Mouse (Mus musculus) layer of hippocampus, adult 9-10 months (tissue): ENCODE measurements around the gene Hoxd3.

Experiments used
- DNase-seq: peaks from one replicate; pipeline ENCODE4 v3.0.0; 2022; ENCODE audit warnings: low spot score

Gene Hoxd3

DNA sequence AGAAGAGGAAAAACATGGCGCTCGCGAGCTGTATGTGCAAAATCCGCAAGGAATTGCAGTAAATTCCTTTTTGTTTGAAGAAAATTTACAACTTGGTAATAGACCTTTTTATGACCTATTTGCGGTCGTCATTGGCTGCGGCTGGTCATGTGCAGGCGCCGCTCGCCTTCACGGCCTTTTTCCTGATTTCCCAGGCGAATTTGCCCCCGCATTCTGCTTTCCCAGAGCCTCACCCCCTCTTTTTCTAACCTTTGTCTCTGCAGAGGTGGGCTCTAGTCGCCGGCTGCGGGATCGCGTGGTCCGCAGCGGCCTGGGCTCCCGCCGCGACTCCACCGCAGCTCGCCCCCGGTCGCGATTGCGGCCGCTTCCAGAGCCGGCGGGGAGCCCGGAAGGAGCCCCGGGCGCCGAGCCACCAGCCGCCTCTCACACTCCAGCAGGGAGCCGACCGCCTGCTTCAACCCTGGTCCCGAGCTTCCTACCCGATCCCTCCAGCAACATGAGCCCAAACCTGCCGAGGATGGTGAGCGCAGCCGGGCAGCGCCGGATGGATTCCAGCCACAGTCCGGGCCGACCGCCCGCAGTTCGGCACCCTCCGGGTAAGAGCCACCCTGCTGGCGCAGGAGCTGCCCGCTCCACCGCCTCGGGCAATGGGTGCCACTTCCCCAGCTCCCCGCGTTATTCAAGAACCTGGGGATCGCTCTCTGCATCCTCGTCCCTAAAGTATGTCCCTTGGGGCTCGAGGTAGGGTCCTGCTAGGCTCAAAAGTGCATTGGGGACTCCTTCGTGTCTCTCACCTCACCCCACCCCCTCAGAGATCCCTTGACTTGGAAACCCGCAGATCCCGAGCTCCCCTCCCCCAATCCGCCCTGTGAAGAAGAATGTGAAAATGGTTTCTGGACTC is at the start of gene Hoxd3, which contains the start of gene Hoxd4:
Gene Hoxd3, plus strand, starts transcription at position 207 of the 901 bp plus-strand sequence.
Gene Hoxd4, plus strand, starts transcription at position 209 of the 901 bp plus-strand sequence.
- DNase-seq: no peak

GRCm38 (mm10) chr2:74663291-74663925 is 48.3 kb upstream of the Hoxd3 start:
- DNase-seq: no peak

DNA sequence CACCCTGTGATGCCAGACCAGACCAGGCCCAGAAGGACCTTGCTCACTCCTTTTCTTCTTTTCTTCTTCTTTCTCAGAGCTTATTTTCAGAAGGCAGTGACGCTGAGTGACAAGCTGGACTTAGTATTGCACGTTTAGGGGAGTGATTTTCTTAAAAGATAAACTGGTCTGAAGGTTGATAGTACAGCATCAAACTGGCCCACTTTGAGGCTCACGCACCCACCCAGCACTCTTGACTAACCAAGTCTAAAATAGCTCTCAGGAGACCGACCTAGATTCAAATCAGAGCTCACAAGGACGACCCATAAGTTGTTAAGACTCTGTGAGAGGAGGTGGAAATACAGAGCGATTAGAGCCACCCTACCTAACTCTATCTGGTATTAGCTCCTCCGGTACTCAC is 45.3 kb upstream of the Hoxd3 start:
- no peak for DNase-seq

- DNase-seq: no peak
These were observed 44.4 kb upstream of the Hoxd3 start for GRCm38 (mm10) chr2:74667191-74667841.

DNA sequence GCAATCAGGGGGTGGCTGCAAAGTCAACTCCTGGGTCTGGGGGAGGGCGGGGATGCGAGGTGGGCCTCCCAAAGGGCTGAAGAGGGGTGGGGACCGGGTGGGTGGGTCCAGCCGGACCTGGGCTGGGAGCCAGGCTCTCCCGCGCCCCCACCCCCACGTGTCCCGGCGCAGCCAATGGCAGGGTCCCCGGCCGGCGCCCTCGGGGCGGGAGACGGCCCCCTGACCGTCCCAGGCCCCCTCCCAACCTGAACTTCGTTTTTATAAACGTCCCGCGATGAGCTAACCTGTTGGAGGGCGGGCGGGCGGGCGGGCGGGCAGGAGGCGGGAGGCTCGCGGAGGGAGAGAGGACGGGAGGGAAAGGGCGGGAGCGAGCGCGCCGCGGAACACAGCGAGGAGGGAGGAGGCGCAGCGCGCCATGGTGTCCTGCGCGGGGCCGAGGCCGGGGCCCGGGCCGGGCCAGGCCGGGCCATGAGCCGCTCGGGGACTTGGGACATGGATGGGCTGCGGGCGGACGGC is 43.8 kb upstream of the Hoxd3 start, which contains the start of gene Hoxd13:
Gene Hoxd13, plus strand, starts transcription at position 469 of the 516 bp plus-strand sequence.
- DNase-seq: no peak

GRCm38 (mm10) chr2:74668370-74669229 is 43.1 kb upstream of the Hoxd3 start:
- DNase-seq: no peak

DNA sequence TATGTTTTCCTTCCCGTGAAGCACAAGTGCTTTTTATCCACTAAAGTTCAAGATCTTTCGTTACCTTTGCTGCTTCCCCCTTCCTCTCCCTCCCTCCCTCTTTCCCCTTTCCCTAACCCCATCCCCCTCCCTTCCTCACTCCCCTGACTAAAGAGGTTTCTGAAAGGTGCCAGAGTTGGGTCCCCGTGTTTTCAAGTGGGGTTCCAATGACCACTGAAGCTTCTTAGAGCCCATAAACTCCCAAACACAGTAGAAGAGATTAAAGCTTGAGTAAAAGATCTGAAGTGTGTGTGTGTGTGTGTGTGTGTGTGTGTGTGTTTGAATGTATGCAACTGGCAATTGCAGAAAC is 42.5 kb upstream of the Hoxd3 start:
- DNase-seq: no peak

- DNase-seq: no peak
These were observed 42.0 kb upstream of the Hoxd3 start for GRCm38 (mm10) chr2:74669650-74670235.

DNA sequence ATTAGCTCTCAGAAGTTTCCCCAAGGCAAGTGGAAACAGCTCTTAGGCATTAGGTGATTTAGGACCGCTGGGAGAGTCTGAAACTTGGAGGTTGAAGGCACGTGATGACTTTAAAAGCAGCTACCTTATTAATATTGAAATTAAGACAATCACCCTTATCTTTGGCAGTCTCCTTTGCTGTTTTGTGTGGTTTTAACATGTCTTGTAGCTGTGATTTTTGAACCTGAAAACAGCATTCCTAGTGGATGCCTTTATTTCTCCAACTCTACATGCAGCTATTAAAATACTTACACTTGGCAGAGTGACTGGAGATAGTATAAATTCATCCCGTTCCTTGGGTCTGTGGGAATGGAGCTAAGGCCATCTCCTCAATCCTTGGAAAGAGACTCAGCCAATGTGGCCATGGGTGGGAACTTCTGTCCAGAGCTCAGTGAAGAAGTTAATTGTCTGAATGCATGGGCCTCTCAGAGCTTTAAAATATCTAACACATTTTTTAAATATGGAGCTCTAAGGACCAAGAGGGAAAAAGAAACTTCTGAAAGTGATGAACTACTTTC is 41.0 kb upstream of the Hoxd3 start:
- DNase-seq: no peak

GRCm38 (mm10) chr2:74671847-74672246 is 39.9 kb upstream of the Hoxd3 start:
- no peak for DNase-seq

DNA sequence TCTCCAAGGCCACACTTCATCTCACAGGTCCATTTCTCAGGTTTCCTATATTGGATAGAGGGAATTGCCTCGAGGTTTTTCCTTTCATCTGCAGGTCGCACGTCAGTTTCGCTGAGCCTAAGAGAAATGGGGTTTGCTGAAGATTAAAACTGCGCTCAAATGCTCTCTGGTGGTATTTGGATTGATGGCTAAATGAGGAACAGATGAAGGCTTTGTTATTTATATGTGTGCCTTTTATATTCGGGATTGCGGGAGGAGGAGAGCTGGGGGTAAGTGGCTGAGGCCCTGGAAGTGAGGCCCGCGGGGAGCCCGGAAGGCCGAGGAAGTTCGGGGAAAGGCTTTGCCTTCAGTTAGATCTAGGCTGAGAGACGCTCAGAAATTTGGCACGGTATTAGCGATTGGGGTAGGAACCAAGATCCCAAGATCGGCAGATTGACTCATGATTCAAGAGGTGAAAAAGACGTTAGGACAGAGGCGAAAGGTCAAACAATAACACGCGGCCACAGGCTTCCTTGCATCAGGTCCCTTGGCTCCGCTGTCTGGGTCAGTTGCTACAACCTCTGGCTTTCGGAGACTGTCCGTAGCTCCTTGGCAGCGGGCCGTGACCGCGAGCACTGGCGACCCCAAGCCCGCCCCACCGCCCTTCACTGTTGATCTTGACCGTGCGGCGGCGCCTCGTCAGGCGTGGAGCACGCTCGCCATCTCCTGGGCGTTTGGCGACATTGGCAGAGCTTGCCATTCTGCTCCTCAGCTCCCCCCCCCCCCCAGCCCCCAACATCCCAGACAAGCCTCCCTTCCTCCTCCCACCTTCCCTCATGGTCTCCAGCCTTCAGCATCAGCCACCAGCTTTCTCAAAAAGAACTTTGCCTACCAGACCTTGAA is 39.0 kb upstream of the Hoxd3 start:
- DNase-seq: no peak

- no peak for DNase-seq
These were observed 37.8 kb upstream of the Hoxd3 start for GRCm38 (mm10) chr2:74673835-74674425.

DNA sequence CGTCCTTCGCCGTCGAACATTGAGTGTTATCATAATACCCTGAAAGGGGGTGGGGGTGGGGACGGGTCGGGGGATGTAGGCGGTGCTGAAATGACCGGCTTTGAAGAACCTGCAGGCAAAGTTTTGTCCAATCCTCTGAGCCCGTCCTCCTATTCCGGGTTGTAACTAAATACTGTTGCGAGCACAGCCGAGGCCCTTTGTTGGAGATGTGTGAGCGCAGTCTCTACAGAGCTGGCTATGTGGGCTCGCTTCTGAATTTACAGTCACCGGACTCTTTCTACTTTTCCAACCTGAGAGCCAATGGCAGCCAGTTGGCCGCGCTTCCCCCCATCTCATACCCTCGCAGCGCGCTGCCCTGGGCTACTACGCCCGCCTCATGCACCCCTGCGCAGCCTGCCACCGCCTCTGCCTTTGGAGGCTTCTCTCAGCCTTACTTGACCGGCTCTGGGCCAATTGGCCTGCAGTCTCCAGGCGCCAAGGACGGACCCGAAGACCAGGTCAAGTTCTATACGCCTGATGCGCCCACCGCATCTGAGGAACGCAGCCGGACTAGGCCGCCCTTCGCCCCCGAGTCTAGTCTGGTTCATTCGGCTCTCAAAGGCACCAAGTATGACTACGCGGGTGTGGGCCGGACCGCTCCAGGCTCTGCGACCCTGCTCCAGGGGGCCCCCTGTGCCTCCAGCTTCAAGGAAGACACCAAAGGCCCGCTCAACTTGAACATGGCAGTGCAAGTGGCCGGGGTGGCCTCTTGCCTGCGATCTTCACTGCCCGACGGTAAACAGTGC is 36.7 kb upstream of the Hoxd3 start, which contains the start of gene Hoxd12:
Gene Hoxd12, plus strand, starts transcription at position 133 of the 785 bp plus-strand sequence.
- no peak for DNase-seq

DNA sequence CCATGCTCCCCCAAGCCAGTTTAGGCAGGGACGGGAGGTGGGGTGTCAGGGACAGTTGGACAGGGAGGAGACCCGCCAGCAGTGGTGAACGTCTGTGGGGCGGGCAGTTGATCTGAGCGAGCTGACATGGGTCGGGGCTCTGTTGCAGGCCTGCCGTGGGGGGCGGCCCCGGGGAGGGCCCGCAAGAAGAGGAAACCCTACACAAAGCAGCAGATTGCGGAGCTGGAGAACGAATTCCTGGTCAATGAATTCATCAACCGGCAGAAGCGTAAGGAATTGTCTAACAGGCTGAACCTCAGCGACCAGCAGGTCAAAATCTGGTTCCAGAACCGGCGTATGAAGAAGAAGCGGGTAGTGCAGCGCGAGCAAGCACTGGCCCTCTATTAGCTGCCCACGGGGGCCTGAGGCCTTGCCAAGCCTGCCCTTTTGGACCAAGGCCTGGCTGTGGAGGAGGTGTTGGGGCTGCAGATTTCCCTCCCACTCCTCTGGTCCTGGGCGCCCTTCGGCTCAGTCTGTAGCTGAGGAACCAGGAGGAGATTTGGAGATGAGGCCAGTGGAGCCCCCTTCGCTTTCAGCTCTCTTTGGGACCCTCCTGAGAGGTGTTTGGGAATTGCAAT is 36.0 kb upstream of the Hoxd3 start:
- DNase-seq: no peak

DNA sequence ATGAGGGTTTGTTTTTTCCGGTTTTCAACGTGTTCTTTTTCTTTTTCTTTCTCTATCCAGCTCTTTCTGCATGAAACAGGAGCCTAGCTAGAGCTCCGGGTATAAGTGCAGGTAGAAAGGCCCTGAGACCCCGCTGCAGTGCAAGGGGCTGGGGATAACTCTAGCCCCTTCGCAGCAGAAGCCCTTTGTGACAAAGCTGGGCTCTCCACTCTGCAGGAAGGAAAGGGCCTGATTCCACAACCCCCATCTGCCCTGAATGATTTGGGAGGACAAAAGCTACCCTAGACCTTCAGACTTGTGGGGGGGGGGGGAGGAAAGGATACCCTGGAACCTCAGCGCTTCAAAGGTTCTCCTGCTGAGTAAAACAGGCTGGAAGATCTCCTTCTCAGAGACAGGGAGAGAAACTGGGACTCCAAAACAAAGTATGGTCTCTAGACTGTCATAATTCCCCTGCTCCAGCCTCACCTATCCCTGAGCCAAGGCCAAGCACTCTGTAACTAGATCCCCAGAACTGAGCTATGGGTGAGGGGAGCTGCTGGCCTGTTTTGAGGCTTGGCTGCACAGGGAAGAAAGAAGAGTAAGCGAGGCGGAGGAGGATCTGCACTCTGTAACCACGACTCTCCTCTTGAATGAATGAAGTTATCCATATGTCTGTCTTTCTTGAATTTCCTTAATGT is 35.2 kb upstream of the Hoxd3 start:
- DNase-seq: no peak

DNA sequence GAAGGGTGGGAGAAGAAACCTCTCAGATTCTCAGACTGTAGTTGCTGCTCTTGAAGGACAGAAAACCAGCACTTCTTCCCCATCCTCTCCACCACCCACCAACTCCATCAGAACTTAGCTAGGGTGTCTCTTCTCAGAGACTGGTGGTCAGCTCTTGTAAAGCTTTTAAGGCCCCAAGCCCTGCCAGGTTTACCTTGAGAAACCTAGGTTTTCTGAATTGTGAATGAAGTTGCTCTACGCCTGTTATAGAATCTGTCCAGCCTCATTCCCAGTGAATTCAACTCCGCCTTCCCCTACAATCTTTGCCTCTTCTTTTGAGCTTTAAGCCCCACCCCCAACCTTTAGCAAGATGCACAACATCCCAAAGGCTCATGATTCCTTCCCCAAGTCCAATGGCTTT is 34.6 kb upstream of the Hoxd3 start:
- no peak for DNase-seq

- DNase-seq: no peak
These were observed 32.7 kb upstream of the Hoxd3 start, which contains the start of gene Hoxd11 for GRCm38 (mm10) chr2:74678891-74679595. Gene Hoxd11, plus strand, starts transcription at chr2:74679557.
